16 mouse cellular contexts compared by ENCODE assay signal in the genomic region with DNA sequence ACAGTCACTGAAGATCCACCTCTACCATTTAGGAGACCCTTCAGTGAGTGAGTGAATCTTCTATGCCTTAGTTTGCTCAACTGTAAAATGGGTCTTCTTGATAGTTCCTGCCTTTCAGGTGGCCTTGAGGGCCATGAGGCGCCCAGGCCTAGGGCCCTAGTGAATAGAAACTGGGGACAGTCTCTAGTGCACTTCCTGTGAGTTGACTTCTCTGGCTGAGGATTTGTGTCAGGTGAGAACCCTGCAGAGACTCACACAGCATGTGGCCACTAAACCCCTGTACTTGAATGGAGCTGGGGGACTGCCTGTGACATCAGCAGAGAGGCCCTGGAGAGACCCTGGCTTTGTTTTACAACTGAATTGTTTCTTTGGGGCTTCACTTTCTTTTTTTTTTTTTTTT. TPM values are rescaled to one million over a fixed set of nuclear protein-coding genes. Genes with fewer than 3 reads are reported as not detected.
A peak's percentile ranks its signal among the peaks of the same experiment; 100 is the strongest.
DNase-seq lines count a peak whose midpoint lies in the region; ATAC-seq and TF ChIP-seq lines count a peak whose summit lies in the region.
"Had no signal": no experiment of that assay in that cellular context is flagged by ENCODE, and none has a peak within 500 bp of the region (broad histone marks: within the 10 kb centered on the region; RNA-seq: fewer than 3 reads in every experiment).

No protein-coding gene starts in this region.

- 96% methylated on average over 1 of the region's 1 CpGs for WGBS in hindbrain, embryonic 13.5 days
- whole genome bisulfite sequencing in hindbrain, embryonic 14.5 days = 90% methylated on average over 1 of the region's 1 CpGs
- 91% methylated on average over 1 of the region's 1 CpGs for WGBS in stomach, postnatal 0 days

- no peaks in the 10 kb centered on the region for H3K9me3 ChIP-seq in hindbrain, embryonic 13.5 days
- no peaks in the 10 kb centered on the region for H3K9me3 ChIP-seq in hindbrain, embryonic 14.5 days (ENCODE audit: control insufficient read depth, low read length)
- H3K9me3 ChIP-seq in stomach, postnatal 0 days (ENCODE audit: control insufficient read depth, low read length) = no peaks in the 10 kb centered on the region
- H3K9me3 ChIP-seq: liver, embryonic 13.5 days had no signal

- no peak for ATAC-seq in hindbrain, embryonic 13.5 days (ENCODE audit: low FRiP score)
- no peak for ATAC-seq in hindbrain, embryonic 14.5 days (ENCODE audit: low FRiP score)
- ATAC-seq in stomach, postnatal 0 days (ENCODE audit: low FRiP score, low TSS enrichment) = no peak

- no peaks in the 10 kb centered on the region for H3K36me3 ChIP-seq in hindbrain, embryonic 13.5 days
- H3K36me3 ChIP-seq in hindbrain, embryonic 14.5 days (replicated peaks; ENCODE audit: control insufficient read depth, insufficient read depth) = no peaks in the 10 kb centered on the region
- H3K36me3 ChIP-seq in stomach, postnatal 0 days (ENCODE audit: control insufficient read depth, insufficient read depth, low read length) = no peaks in the 10 kb centered on the region
- H3K36me3 ChIP-seq: liver, embryonic 13.5 days had no signal

- TF ChIP-seq EP300 in stomach, postnatal 0 days (optimal IDR thresholded peaks at IDR 0.05) = no peak

- peak overlapping the region; percentile 77 for H3K27ac ChIP-seq in hindbrain, embryonic 13.5 days
- H3K27ac ChIP-seq in hindbrain, embryonic 14.5 days = no peak overlapping the region
- no peak overlapping the region for H3K27ac ChIP-seq in stomach, postnatal 0 days (replicated peaks)

- H3K4me1 ChIP-seq in hindbrain, embryonic 13.5 days (replicated peaks) = peaks cover 34% of the 10 kb centered on the region
- peaks cover 18% of the 10 kb centered on the region for H3K4me1 ChIP-seq in hindbrain, embryonic 14.5 days (replicated peaks; ENCODE audit: control insufficient read depth, insufficient read depth, low read length)
- peaks cover 4% of the 10 kb centered on the region for H3K4me1 ChIP-seq in stomach, postnatal 0 days (replicated peaks; ENCODE audit: control insufficient read depth, insufficient read depth)

- DNase-seq in hindbrain, embryonic 14.5 days (ENCODE audit: low spot score) = no peak
- DNase-seq in thymus, postnatal 14 days = peak; percentile 27
- no peak for DNase-seq in thymus, postnatal 4 days
- DNase-seq in ZHBTc4 (ENCODE audit: low read depth, low spot score) = peak; percentile 42
- DNase-seq in cerebellum, postnatal 10 days = no peak
- DNase-seq in cerebellum, adult 9-11 months = no peak
- DNase-seq in stomach, postnatal 0 days (ENCODE audit: low spot score) = no peak
- DNase-seq: cerebellum, adult 9-10 months; embryo, embryonic 11 days; heart, postnatal 4 days; kidney, adult 11 months; liver, embryonic 13.5 days; thymus, adult 18-20 months had no signal

- H3K4me3 ChIP-seq in hindbrain, embryonic 13.5 days = no peak overlapping the region
- H3K4me3 ChIP-seq in hindbrain, embryonic 14.5 days (replicated peaks; ENCODE audit: low read length) = no peak overlapping the region
- H3K4me3 ChIP-seq in stomach, postnatal 0 days (ENCODE audit: low read depth, low read length) = no peak overlapping the region
- H3K4me3 ChIP-seq: layer of hippocampus, adult 2 months; liver, embryonic 13.5 days; myocyte had no signal

- no peak for TF ChIP-seq CTCF in stomach, postnatal 0 days (IDR thresholded peaks at IDR 0.05; ENCODE audit: low read depth)

- no peaks in the 10 kb centered on the region for H3K27me3 ChIP-seq in hindbrain, embryonic 13.5 days
- no peaks in the 10 kb centered on the region for H3K27me3 ChIP-seq in hindbrain, embryonic 14.5 days (ENCODE audit: control insufficient read depth, insufficient read depth, low read length)
- no peaks in the 10 kb centered on the region for H3K27me3 ChIP-seq in stomach, postnatal 0 days (ENCODE audit: control insufficient read depth, insufficient read depth, low read length)
- H3K27me3 ChIP-seq: liver, embryonic 13.5 days had no signal

- H3K4me2 ChIP-seq in hindbrain, embryonic 13.5 days = no peak overlapping the region
- no peak overlapping the region for H3K4me2 ChIP-seq in hindbrain, embryonic 14.5 days (replicated peaks)
- no peak overlapping the region for H3K4me2 ChIP-seq in stomach, postnatal 0 days (replicated peaks; ENCODE audit: low read depth)
- H3K4me2 ChIP-seq: liver, embryonic 13.5 days had no signal

- H3K9ac ChIP-seq in hindbrain, embryonic 13.5 days = no peak overlapping the region
- no peak overlapping the region for H3K9ac ChIP-seq in hindbrain, embryonic 14.5 days
- no peak overlapping the region for H3K9ac ChIP-seq in stomach, postnatal 0 days (ENCODE audit: low read length)

RNA-seq across cellular contexts. Expression of a gene that starts 16.3 kb away (rescaled TPM):
- 2,123 and 2,193 TPM in 2 replicates for polyA plus RNA-seq in hindbrain, embryonic 13.5 days (2015; fragmentation: Nextera tagmentation; extraction: Ambion mirVana)
- 1,567 and 1,692 TPM in 2 replicates for polyA plus RNA-seq in hindbrain, embryonic 14.5 days (2014; fragmentation: Nextera tagmentation; extraction: Ambion mirVana)
- polyA plus RNA-seq in stomach, postnatal 0 days (2015; fragmentation: Nextera tagmentation; extraction: Ambion mirVana) = 1,436 and 1,585 TPM in 2 replicates

Comparison
In these comparisons a context has a peak if more than half of its experiments do, and no peak if none do; other contexts are left out.
1. DNase-seq: peak in thymus, postnatal 14 days (single experiment) and ZHBTc4 (single experiment); none in hindbrain, embryonic 14.5 days (single experiment), thymus, postnatal 4 days (single experiment), cerebellum, postnatal 10 days (0 of 2), cerebellum, adult 9-11 months (single experiment) and stomach, postnatal 0 days (single experiment).